Mouse (Mus musculus): ENCODE data around the gene Dnajb12.
A peak's percentile ranks its signal among the peaks of the same experiment; 100 is the strongest.

Gene Dnajb12

GRCm38 (mm10) chr10:59915196-59915962, 36.0 kb downstream of the Dnajb12 start:
- no peak for ATAC-seq (ENCODE audit: insufficient number of reproducible peaks, low FRiP score, low TSS enrichment)

GRCm38 (mm10) chr10:59916159-59916558, 36.8 kb downstream of the Dnajb12 start:
- no peak for ATAC-seq (ENCODE audit: insufficient number of reproducible peaks, low FRiP score, low TSS enrichment)

- no peak for ATAC-seq (ENCODE audit: insufficient number of reproducible peaks, low FRiP score, low TSS enrichment)
These were observed 37.3 kb downstream of the Dnajb12 start for GRCm38 (mm10) chr10:59916649-59917048.

GRCm38 (mm10) chr10:59918111-59918510, 38.8 kb downstream of the Dnajb12 start:
- ATAC-seq (ENCODE audit: insufficient number of reproducible peaks, low FRiP score, low TSS enrichment): no peak

GRCm38 (mm10) chr10:59919494-59920181, 40.3 kb downstream of the Dnajb12 start:
- no peak for ATAC-seq (ENCODE audit: insufficient number of reproducible peaks, low FRiP score, low TSS enrichment)

GRCm38 (mm10) chr10:59920485-59920809, 41.1 kb downstream of the Dnajb12 start:
- peak; percentile 41; the same call in 1 of the 2 replicates for ATAC-seq (ENCODE audit: insufficient number of reproducible peaks, low FRiP score, low TSS enrichment)

- peak; percentile 69 for ATAC-seq (ENCODE audit: insufficient number of reproducible peaks, low FRiP score, low TSS enrichment)
These were observed 41.7 kb downstream of the Dnajb12 start for GRCm38 (mm10) chr10:59920810-59921681.

GRCm38 (mm10) chr10:59923493-59923892, 44.1 kb downstream of the Dnajb12 start:
- ATAC-seq (ENCODE audit: insufficient number of reproducible peaks, low FRiP score, low TSS enrichment): no peak

GRCm38 (mm10) chr10:59924305-59924704, 44.9 kb downstream of the Dnajb12 start:
- no peak for ATAC-seq (ENCODE audit: insufficient number of reproducible peaks, low FRiP score, low TSS enrichment)

GRCm38 (mm10) chr10:59929205-59929604, 49.8 kb downstream of the Dnajb12 start:
- ATAC-seq (ENCODE audit: insufficient number of reproducible peaks, low FRiP score, low TSS enrichment): no peak

GRCm38 (mm10) chr10:59930996-59931395, 51.6 kb downstream of the Dnajb12 start:
- no peak for ATAC-seq (ENCODE audit: insufficient number of reproducible peaks, low FRiP score, low TSS enrichment)

GRCm38 (mm10) chr10:59932521-59932920, 53.2 kb downstream of the Dnajb12 start:
- no peak for ATAC-seq (ENCODE audit: insufficient number of reproducible peaks, low FRiP score, low TSS enrichment)

GRCm38 (mm10) chr10:59934039-59934438, 54.7 kb downstream of the Dnajb12 start:
- no peak for ATAC-seq (ENCODE audit: insufficient number of reproducible peaks, low FRiP score, low TSS enrichment)

- no peak for ATAC-seq (ENCODE audit: insufficient number of reproducible peaks, low FRiP score, low TSS enrichment)
These were observed 56.9 kb downstream of the Dnajb12 start for GRCm38 (mm10) chr10:59936058-59936856.

GRCm38 (mm10) chr10:59938662-59939061, 59.3 kb downstream of the Dnajb12 start:
- no peak for ATAC-seq (ENCODE audit: insufficient number of reproducible peaks, low FRiP score, low TSS enrichment)

- no peak for ATAC-seq (ENCODE audit: insufficient number of reproducible peaks, low FRiP score, low TSS enrichment)
These were observed 59.7 kb downstream of the Dnajb12 start for GRCm38 (mm10) chr10:59939081-59939480.

GRCm38 (mm10) chr10:59942281-59942846, 63.0 kb downstream of the Dnajb12 start:
- peak; percentile 60 for ATAC-seq (ENCODE audit: insufficient number of reproducible peaks, low FRiP score, low TSS enrichment)

GRCm38 (mm10) chr10:59942847-59943420, 63.6 kb downstream of the Dnajb12 start:
- ATAC-seq (ENCODE audit: insufficient number of reproducible peaks, low FRiP score, low TSS enrichment): peak; percentile 51

- peak; percentile 29; the same call in 1 of the 2 replicates for ATAC-seq (ENCODE audit: insufficient number of reproducible peaks, low FRiP score, low TSS enrichment)
These were observed 64.1 kb downstream of the Dnajb12 start for GRCm38 (mm10) chr10:59943421-59943989.
